Mouse (Mus musculus) CD4-positive helper T cell, adult 2 months (primary cell): Measurements from ENCODE around the gene Erc2.

Experiments
- DNase-seq: peaks from one replicate; pipeline ENCODE4 v3.0.0-alpha.2; 2012; ENCODE audit warnings: low read depth, missing footprints, low spot score

The Erc2 gene

DNA sequence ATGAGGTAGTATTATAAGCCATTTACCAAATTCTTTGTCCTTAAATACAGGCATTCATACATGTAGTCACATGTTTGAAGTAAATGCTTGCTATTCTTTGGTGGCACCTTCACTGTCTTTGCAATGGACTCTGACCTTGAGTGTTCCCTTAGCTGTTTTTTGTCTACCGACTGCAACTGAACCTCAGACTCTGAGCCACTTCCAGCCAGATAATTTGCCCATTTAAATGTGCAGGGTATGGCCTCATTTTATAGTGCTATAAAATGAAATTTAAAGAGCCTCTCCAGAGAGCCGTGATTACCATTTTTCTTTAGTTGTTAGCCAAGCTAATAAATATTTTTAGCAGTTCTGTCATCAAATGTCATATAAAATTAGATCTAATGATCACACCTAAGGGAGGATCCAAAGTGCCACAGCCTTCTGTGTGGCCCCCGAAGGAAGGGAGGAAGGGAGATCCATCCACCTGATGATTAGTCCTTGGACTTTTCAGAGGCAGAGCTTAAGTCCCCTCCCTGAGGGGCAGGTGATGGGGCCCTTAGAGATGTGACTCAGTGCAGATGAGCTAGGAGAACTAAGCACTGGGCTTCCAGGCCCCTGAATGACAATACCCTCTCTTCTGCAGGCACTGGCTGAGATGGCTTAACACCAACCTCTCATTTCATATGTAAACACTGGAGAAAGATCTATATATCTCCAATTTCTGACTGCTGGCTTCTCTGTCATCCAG, 439.6 kb downstream of the Erc2 start:
- no peak for DNase-seq

DNA sequence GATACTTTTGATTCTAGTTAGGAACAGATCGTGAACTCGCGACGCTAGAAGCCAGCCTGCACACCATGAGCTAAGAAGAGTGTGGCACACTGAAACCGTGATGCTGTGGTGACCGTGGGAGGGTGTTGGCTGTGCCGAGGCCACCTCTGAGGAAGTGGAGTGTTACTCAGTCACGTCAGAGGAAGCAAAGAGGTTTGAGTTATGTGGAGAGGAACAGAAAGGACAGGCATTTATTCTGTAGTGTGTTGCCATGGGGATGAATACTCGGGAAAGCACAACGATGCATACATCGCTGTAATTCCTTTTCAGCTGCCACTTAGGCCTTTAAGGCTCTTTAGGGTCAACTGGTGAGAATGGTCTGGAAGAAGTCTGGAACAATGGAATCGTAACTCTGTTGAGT, 445.8 kb downstream of the Erc2 start:
- no peak for DNase-seq

DNA sequence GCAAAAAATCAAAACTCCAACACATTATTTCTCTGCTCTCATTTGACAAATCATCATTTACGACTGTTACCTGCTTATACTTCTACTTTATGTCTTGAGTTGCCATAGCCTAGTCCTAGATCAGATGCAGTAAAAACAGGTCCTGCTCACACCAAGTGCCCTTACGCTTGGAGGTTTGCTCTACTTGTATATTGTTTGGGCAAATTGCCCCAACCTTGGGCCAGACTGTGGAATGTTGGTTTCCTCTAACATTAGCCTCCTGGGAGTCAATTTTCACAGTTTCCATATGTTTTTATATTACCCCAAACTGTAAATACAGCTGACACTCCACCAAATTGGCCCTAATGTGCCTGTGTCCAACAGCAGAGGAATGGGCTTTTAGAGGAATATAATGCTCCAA, 447.6 kb downstream of the Erc2 start:
- no peak for DNase-seq

DNA sequence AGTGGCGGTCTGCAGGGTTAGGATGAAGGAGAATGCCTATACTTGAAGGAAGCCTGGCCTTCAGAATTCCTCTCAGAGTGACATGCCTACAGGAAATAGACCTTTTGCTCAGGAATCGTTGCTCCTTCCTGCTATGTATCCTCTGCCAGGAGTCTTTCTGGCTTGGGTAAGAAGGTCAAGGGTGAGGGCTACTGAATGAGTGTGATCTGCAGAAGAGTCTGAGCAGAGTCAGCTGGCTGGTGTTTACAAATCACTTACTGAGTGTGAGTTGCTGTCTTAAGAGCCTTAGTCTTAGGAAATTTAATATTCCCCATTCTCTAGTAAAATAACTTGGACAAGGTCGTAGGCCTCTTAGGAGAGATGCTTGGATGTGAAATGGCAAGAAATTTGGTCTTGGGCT, 450.3 kb downstream of the Erc2 start:
- no peak for DNase-seq

DNA sequence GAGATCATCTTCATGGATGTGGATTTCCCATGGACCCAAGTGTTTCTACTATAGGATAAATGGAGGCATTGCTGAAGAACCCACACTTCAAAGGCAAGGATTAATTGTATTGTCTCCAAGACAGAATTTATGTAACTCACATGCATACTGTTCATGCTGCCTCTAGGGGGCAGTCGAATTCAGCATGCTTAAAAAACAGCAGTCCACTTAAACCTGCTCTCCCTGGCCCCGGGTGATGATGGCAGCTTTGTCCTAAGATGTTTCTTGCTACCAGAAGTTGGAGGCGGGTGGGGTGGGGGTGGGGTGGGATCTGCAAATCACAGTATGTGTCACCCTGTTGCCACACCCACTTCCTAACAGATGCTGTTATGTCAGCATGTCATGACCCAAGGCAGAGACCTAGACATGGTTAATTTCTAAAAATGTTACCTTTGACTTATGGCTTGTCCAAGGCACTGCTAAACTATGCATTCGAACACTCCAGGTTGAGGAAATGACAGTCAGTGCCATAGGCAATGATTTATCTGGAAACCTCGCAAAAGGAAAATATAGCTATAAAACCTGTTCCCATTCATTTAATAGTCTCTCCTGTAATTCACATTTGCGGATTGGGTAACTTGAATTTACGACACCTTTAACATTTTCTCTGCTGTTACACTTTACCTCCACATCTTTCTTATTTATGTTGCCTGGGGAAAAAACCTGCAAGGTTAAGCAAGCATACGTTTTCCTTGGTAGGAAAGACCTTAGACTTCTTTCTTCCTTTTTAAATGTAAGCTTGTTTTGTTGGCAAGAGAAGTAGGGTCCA, 467.6 kb downstream of the Erc2 start:
- DNase-seq, result no peak

DNA sequence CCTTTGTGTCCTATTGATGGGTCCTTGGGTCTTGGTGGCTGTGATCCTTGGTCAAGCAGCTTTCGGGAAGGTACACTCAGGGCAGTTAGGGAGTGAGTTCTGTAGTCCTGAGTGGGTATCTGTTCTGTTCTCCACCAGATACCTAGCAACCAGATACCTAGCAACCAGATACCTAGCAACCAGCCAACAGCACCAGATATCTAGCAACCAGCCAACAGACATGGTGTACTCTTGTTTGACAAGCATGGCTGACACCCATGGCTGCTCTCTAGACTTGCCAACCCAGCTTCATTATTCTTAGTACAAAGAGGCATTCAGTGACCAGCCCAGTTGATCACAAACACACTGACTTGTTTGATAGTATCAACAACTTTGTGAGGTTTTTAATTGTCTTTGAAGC, 469.1 kb downstream of the Erc2 start:
- DNase-seq, result no peak

DNA sequence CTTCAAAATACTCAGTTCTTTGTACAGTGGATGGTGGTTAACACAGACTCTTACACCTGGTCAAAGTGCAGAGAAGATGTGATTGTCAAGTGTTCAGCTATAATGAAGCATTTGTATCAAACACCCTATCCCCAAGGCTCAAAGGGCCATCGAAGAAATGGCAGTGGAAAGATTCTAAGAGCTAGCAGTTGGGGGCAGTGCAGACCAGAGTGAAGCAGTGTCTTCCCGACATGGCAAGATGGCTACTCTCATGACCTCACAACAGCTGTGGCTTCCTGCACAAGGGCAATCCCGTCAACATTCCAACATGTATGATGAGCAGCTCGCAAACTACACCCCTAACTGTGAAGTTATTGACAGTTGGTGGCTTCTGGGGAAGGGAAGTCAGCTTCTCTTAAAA, 471.0 kb downstream of the Erc2 start:
- no peak for DNase-seq

DNA sequence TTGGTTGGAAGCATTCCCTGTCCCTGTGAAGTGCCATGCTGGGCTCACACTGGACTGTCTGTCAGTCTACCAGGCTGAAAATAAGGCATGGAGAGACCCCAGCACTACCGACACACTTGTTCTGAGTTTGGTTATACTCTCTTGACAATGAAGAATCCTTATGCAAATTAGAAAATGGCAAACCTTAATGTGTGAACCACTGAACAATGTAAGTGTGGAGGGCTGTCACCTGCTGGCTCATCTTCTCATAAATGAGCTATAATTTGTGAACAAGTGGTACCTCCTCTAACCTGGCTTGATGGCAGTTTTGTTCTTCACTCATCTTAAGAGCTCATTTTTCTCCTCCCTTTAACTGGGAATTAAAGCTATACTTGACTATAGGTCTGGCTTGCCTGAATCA, 471.7 kb downstream of the Erc2 start:
- DNase-seq, result no peak

DNA sequence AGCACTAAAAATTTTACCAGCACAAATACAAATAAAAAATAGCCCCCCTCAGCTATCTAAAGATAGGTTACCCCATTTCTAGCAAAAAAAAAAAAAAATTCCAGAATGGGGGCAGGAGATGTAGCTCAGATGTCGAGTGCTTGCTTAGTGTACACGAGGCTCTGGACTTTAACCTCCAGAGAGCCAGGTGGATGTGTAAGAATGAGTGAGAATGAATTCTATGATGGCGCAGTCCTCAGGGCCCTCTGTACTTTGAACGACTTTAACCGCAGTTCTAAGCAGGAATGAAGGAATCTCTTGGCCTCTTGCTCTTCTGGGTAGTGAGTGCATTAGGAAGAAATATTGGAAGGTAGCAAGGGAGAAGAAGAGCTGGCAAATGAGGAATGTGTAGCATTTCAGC, 476.9 kb downstream of the Erc2 start:
- DNase-seq, result no peak

DNA sequence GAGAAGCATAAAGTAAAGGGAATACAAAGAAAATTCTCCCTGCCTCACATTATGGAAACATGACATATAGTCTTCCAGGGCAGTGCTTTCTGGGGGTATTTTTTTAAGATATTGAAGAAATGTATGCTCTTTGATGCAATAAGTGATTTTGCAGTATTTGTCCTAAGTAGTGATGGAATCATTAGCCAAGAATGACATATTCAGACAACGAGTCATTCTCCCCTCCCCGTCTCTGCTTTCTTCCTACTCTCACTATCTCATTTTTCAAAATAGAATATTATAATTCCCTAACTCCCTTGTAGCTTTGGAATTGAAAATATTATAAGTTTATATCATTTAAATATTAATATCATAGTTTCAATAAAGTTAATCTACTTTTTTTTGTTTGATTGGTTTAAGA, 490.9 kb downstream of the Erc2 start:
- no peak for DNase-seq

DNA sequence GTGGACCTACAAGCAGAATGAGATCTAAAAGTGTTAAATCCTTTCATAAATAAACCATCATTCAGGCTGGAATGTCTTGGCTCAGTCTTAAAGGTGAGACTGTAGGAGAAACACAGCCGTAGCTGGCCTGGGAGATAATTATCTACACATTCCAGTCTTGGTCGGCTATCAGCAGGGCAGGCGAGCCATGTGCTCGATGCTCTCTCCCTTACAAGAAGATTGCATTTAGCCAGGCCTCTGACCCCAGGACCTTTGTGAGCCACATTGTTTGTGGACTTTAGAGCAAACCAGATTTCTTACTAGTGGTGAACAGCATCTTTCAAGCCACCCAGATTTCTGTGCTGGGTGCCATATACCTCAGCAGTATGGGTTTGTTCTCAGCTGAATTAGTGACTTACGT, 498.6 kb downstream of the Erc2 start:
- DNase-seq, result no peak

DNA sequence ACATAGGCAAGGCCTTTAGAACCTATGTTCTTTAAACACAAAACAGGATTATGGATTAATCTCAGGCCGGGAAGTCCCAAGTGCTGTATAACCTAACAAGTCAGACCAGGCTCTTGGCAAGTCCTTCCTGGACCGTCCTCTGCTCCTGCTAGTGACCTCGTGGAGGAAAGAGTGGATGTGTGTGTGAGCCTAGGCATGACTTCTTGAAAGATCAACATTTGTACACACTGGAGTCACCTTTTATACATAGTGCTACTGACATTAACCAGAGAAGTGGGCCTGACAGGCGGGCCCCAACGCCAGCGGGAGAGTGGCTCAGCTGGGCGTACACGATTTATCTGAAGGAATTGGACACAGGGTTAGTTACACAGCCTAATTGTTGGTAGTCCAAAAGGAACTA, 504.6 kb downstream of the Erc2 start:
- no peak for DNase-seq

DNA sequence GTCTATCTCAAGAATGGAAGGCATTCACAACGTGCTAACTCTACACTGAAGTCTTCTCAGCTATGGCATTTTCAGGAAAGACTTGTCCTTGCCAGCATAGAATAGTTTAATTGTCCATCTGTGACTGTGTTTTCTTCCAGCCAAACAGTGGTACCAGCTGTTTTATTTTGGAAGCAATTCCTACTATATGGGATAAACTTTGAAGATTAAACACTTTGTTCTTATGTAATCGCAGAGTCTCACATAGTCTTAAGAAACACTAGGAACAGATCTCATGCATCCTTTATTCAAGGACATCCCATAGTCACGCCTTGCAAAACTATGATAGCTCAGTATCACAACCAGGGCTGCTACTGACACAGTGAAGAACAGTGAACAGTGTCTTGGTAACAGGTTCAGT, 506.8 kb downstream of the Erc2 start:
- no peak for DNase-seq

DNA sequence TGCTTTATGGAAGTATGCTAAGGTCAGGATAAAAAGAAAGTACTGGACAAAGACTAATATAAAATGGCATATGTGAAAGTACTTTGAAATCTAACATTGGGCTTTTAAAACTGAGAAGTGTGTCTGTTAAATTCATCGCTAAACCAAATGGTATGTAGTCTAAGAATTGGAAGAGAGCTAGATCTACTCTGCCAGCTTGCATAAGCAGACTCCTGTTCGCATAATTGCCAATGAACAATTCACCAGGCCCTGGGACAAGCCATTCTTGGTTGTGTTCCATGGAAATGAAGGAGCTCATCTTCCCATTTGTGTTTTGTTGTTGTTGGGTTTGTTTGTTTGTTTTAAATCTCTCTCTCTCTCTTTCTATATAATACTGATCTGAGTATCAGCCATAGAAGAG, 521.8 kb downstream of the Erc2 start:
- no peak for DNase-seq

DNA sequence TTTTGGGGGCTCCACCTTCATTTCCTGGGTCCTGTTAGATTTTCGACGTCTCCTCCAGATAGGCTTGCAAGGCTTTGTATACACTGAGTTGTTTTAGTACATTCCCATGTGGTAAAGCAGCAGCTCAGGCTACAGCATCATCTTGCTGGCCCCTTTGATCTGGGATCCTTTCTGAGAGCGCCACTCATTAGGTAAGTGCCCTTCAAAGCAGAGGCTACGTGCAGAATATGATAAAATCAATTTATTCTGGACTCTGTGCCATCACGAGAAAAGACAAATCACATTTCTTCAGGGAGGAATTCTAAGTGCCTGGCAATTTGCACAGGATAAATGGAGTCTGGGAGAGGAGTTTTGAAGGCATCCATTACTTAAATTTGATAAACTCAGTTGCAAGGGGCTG, 525.0 kb downstream of the Erc2 start:
- DNase-seq, result no peak

DNA sequence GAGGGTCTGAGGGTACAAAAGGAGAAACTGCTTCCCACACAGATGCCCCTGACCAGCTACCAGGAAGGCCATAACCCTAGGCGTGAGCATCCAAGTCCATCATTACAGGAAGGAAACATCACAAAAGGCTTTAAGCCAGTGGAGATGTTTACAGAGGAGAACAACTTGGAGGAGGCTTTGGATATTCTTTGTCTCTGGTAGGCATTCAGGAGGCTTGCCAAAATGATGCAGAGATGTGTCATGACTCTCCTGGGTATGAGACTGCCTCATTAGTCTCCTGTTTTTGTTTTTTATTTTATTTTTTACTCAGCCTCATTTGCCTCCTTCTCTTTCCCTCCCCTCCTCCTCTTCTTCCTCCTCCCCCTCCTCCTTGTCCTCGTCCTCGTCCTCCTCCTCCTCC, 528.7 kb downstream of the Erc2 start:
- no peak for DNase-seq

DNA sequence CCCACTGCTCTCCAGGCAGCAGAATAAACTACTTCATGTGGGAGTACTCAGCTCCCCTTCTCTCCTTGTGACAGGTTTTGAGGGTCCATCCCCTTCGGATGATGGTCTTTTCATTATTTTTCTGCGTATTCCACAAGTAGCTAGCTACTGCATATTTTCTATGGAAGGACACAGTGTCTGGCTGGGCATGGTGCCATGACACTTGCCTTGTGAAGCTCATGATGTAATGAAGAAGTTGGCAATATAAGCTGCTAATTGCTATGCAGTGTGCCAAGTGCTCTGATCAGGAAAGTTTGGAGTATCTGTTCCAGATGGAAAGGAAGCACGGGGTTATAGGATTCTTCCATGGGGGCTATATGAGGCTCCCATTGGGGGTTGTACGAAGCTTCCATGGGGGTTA, 533.5 kb downstream of the Erc2 start:
- no peak for DNase-seq

DNA sequence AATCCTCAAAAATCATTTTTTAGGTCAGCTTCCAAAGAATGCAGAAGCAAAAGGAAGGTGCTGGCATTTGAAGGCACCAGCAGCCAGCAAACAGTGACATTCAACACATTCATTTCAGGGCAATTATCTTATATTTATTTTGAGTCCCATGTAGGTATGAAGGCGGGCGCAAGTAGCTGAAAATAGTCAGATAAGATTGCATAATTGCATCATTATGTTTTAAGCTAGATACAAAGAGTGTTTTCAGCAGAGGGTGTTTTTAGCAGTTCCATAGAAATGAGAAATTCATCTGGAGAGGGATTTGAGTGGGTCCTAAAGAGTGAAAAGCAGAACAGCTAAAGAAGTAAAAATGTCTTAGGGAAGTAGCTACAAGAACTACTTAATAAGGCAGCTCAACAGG, 538.6 kb downstream of the Erc2 start:
- DNase-seq, result no peak

DNA sequence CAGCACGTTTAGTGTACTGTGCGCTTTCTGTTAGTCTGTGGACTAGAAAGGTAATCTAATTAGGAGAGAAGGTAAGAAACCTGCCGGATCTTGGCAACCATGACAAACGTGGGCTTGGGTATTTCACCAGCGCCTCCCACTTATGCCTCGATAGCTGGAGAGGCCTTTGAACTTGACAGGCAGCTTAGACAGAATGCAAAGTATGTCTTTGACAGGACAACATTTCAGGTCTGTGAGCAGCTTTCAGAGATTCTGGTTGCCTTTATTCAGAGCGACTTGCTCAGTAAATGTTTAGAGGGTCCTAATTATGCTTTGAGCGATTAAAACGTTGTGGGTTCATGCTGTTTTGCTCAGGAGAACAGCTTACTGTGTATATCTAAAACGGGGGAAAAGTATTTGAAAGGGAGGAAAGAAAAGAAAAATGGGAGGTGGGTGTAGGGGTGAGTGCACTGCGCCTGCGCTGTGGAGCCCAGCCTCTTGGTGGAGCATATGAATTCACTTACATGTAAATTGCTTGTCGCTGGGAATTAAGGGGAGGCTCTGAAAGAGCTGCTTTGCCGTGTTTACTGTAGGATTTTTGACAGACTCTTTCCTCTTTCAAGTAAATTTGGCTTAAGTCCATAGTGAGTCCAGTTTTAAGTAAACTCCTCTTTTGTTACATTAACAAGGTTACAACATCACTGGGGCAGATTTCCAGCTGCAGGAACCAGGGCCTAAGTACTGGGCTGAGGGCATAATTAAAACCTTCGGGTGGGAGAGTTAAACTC, 542.6 kb downstream of the Erc2 start:
- DNase-seq, result no peak

DNA sequence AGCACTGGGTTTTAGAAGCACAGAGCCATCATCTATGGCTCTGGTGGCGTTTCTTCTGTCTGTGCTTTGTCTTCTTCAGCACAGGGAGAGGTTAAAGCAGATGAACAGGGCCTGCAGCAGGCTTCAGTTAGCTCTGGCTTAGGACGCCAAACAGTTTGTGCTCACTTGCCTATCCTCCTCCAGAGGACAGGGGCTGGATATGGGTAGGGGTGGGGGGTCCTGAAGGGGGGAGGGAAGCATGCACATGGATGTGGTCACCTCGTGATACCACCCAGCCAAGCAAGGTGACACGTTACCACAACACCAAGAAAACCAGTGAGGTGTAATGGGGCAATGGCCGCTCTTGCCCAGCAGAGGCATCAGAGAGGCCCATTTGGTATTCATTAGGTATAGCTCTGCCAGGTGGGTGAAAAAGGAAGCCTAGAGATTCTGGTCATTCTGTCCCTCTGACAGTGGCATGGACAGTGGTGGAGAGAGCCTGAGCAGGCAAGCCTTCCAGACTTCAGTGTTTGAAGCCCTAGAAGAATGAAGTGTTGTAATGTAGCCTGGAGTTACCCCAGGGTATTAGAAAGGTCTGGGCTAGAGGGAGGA, 543.5 kb downstream of the Erc2 start:
- DNase-seq, result no peak

DNA sequence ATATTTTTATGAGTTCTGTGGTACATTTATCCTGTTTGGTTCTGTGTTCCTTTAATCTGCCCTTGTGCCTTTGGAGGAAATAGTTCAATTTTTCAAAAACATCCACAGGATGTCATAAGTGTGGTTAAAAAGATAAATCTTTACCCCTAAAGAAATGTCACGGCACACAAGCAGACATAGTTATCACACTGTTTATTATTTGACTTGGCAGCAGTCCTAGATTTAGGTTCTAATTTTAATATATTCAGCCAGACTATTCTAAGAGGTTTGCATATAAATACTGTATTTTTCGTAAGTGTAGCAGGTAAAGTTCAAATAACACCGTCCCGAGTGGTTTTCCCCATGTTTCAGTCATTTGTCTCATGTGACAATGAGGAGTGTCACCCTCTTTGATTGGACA, 548.5 kb downstream of the Erc2 start:
- DNase-seq, result no peak

DNA sequence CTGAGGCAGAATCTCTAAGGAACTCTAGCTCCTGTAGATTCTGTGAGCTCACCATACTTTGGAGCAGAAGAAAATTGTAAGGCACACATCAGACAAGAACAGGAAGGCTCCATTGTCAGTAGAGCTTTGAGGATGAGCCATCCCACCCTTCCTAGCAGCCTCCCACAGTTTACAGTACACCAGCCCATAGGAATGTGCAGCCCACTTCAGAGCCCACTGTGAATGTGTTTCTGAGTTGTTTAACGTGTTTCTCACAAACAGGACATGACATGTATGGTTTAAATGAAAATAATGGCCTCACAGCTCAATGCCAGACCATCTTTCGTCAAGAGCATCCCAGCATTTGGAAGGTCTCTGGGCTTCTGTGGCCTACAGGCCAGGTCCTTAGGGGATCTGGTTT, 549.1 kb downstream of the Erc2 start:
- no peak for DNase-seq
